Mouse (Mus musculus) MEL (cell line): Measurements from ENCODE around the gene Cldn4. TPM values are rescaled to one million over a fixed set of nuclear protein-coding genes. Genes with fewer than 3 reads are reported as not detected.

Experiments
- DNase-seq: peaks from one replicate; pipeline ENCODE4 v3.0.0; 2011; ENCODE audit warnings: low read depth, low spot score
- H3K27ac ChIP-seq: 2 replicates; pipeline ENCODE4 v1.5.1; 2012; ENCODE audit warnings: low read depth, mild to moderate bottlenecking, control low read depth, low read length, moderate library complexity; ENCODE audit not compliant: control insufficient read depth
- H3K27me3 ChIP-seq, 2 experiments: fragments of 150-350 bp in 1 of 2; sonication (generic) in 1 of 2; 2 replicates each; pipeline ENCODE4 v1.6.1; 2012; ENCODE audit warnings: low read length in 2 of 2, mild to moderate bottlenecking in 2 of 2, improper control_type of control experiment in 1 of 2, moderate library complexity in 1 of 2; ENCODE audit not compliant: insufficient read depth in 2 of 2, control insufficient read depth in 1 of 2
- H3K36me3 ChIP-seq, 2 experiments: 2 replicates each; pipeline ENCODE4 v1.6.1; 2012 to 2014; ENCODE audit warnings: low read length in 2 of 2, improper control_type of control experiment in 1 of 2, inconsistent platforms in 1 of 2, mild to moderate bottlenecking in 1 of 2; ENCODE audit not compliant: insufficient read depth in 2 of 2, control insufficient read depth in 1 of 2
- H3K4me1 ChIP-seq, 2 experiments: fragments of 150-350 bp in 1 of 2; sonication (generic) in 1 of 2; 2 replicates each; pipeline ENCODE4 v1.6.1; 2012; ENCODE audit warnings: low read length in 2 of 2, improper control_type of control experiment in 1 of 2, mild to moderate bottlenecking in 1 of 2; ENCODE audit not compliant: insufficient read depth in 2 of 2, control insufficient read depth in 1 of 2
- H3K4me3 ChIP-seq, 2 experiments: fragments of 150-350 bp in 1 of 2; sonication (generic) in 1 of 2; 2 replicates each; pipeline ENCODE4 v1.5.1; 2012; ENCODE audit warnings: low read depth in 2 of 2, low read length in 2 of 2, mild to moderate bottlenecking in 2 of 2, moderate library complexity in 2 of 2, control low read depth in 1 of 2, improper control_type of control experiment in 1 of 2; ENCODE audit not compliant: control insufficient read depth in 1 of 2, insufficient read depth in 1 of 2
- H3K79me2 ChIP-seq: 2 replicates; pipeline ENCODE4 v1.6.1; 2012; ENCODE audit warnings: mild to moderate bottlenecking, low read length, moderate library complexity; ENCODE audit not compliant: control insufficient read depth, poor library complexity, insufficient read depth
- H3K9ac ChIP-seq: 2 replicates; pipeline ENCODE4 v1.6.1; 2012; ENCODE audit warnings: low read depth, mild to moderate bottlenecking, control low read depth, low read length, moderate library complexity; ENCODE audit not compliant: control insufficient read depth, poor library complexity, severe bottlenecking
- H3K9me3 ChIP-seq: fragments of 150-350 bp; sonication (generic); replicated peaks from 2 replicates; pipeline ENCODE4 v1.6.1; 2012; ENCODE audit warnings: mild to moderate bottlenecking, low read length, improper control_type of control experiment, moderate library complexity; ENCODE audit not compliant: insufficient read depth
- BHLHE40 ChIP-seq: IDR thresholded peaks from 2 replicates; pipeline ENCODE4 v1.6.1; 2012; ENCODE audit warnings: low read depth, mild to moderate bottlenecking, inconsistent platforms, low read length, improper control_type of control experiment, borderline replicate concordance
- CHD1 ChIP-seq: IDR thresholded peaks from 2 replicates; pipeline ENCODE4 v1.6.1; 2012; ENCODE audit warnings: low read depth, mild to moderate bottlenecking, inconsistent platforms, low read length, improper control_type of control experiment
- CHD2 ChIP-seq: IDR thresholded peaks from 2 replicates; pipeline ENCODE4 v1.6.1; 2011; ENCODE audit warnings: low read length, improper control_type of control experiment
- EP300 ChIP-seq, 2 experiments: IDR thresholded peaks; 2 replicates each; pipeline ENCODE4 v1.6.1; 2011; ENCODE audit warnings: improper control_type of control experiment in 2 of 2, low read length in 2 of 2, low read depth in 1 of 2, mild to moderate bottlenecking in 1 of 2
- GABPA ChIP-seq: IDR thresholded peaks from 2 replicates; pipeline ENCODE4 v1.6.1; 2012; ENCODE audit warnings: low read depth, mild to moderate bottlenecking, inconsistent platforms, low read length, improper control_type of control experiment, moderate library complexity
- GATA1 ChIP-seq: IDR thresholded peaks from 2 replicates; pipeline ENCODE4 v1.6.1; 2011; ENCODE audit warnings: low read depth, low read length, improper control_type of control experiment
- MAFK ChIP-seq: IDR thresholded peaks from 2 replicates; pipeline ENCODE4 v1.6.1; 2011; ENCODE audit warnings: low read depth, mild to moderate bottlenecking, low read length, improper control_type of control experiment, borderline replicate concordance
- MAX ChIP-seq: IDR thresholded peaks from 2 replicates; pipeline ENCODE4 v1.6.1; 2011; ENCODE audit warnings: low read length, improper control_type of control experiment
- MEF2A ChIP-seq: IDR thresholded peaks from 2 replicates; pipeline ENCODE4 v1.6.1; 2014; ENCODE audit warnings: low read depth, mild to moderate bottlenecking, inconsistent platforms, low read length, improper control_type of control experiment; ENCODE audit not compliant: poor library complexity, insufficient replicate concordance, severe bottlenecking; ENCODE audit errors: extremely low read depth
- MXI1 ChIP-seq: IDR thresholded peaks from 2 replicates; pipeline ENCODE4 v1.6.1; 2011; ENCODE audit warnings: mild to moderate bottlenecking, low read depth, low read length, improper control_type of control experiment
- NELFE ChIP-seq: IDR thresholded peaks from 2 replicates; pipeline ENCODE4 v1.6.1; 2011; ENCODE audit warnings: low read depth, low read length, improper control_type of control experiment
- RAD21 ChIP-seq: IDR thresholded peaks from 2 replicates; pipeline ENCODE4 v1.6.1; 2011; ENCODE audit warnings: mild to moderate bottlenecking, low read depth, low read length, improper control_type of control experiment
- RCOR1 ChIP-seq: IDR thresholded peaks from 2 replicates; pipeline ENCODE4 v1.6.1; 2012; ENCODE audit warnings: low read depth, mild to moderate bottlenecking, inconsistent platforms, low read length, improper control_type of control experiment
- SIN3A ChIP-seq: IDR thresholded peaks from 2 replicates; pipeline ENCODE4 v1.6.1; 2012; ENCODE audit warnings: low read length, improper control_type of control experiment, inconsistent platforms
- SMC3 ChIP-seq: IDR thresholded peaks from 2 replicates; pipeline ENCODE4 v1.6.1; 2011; ENCODE audit warnings: low read depth, low read length, improper control_type of control experiment
- TBP ChIP-seq: IDR thresholded peaks from 2 replicates; pipeline ENCODE4 v1.8.0; 2011; ENCODE audit warnings: low read depth, low read length, improper control_type of control experiment
- UBTF ChIP-seq: IDR thresholded peaks from 2 replicates; pipeline ENCODE4 v1.6.1; 2012; ENCODE audit warnings: low read depth, mild to moderate bottlenecking, inconsistent platforms, low read length, improper control_type of control experiment, moderate library complexity, borderline replicate concordance; ENCODE audit not compliant: insufficient read depth
- USF1 ChIP-seq: IDR thresholded peaks from 2 replicates; pipeline ENCODE4 v1.6.1; 2014; ENCODE audit warnings: low read depth, mild to moderate bottlenecking, inconsistent platforms, low read length, improper control_type of control experiment, moderate library complexity
- ZC3H11A ChIP-seq: IDR thresholded peaks from 2 replicates; pipeline ENCODE4 v1.6.1; 2012; ENCODE audit warnings: low read depth, mild to moderate bottlenecking, inconsistent platforms, low read length, improper control_type of control experiment
- ZNF384 ChIP-seq: IDR thresholded peaks from 2 replicates; pipeline ENCODE4 v1.6.1; 2012; ENCODE audit warnings: low read depth, mild to moderate bottlenecking, inconsistent platforms, low read length, improper control_type of control experiment
- polyA plus RNA-seq, 2 experiments: library from polyadenylated mRNA; stranded (reverse) in 1 of 2; unstranded in 1 of 2; fragments of >175 nt in 1 of 2; fragments of >200 nt in 1 of 2; gene quantifications; 2 replicates each; pipeline versions ENCODE4 v1.2.1 to v1.2.4; 2012; ENCODE audit warnings: low replicate concordance in 2 of 2, low read depth in 1 of 2; ENCODE audit not compliant: insufficient read length in 2 of 2, insufficient read depth in 1 of 2, missing spikeins in 1 of 2
- total RNA-seq: library from RNA; depleted of rRNA; stranded (reverse); fragments of 300-350 nt; gene quantifications from 2 replicates; pipeline ENCODE4 v1.2.3, GENCODE M21; 2012; rRNA removed

Gene Cldn4
- 0.08 TPM in 1 of 2 replicates, not detected in the other for total RNA-seq
- under 1 TPM in 1 of 2 experiments, not detected in 1; 0.04 TPM for polyA plus RNA-seq

- H3K36me3 ChIP-seq: no peaks in the 10 kb centered on the region
- peaks cover 0 to 6% of the 10 kb centered on the region in 2 experiments; a peak in 3 of 4 replicates for H3K27me3 ChIP-seq
- H3K9me3 ChIP-seq: no peaks in the 10 kb centered on the region
- no peaks in the 10 kb centered on the region for H3K4me1 ChIP-seq
- H3K27ac ChIP-seq: no peak within 1 kb of the TSS
- DNase-seq: no peak
- no peaks in the 10 kb centered on the region for H3K79me2 ChIP-seq
- TF ChIP-seq MEF2A: no peak
- no peak for TF ChIP-seq CHD2
- no peak for TF ChIP-seq USF1
- no peak for TF ChIP-seq UBTF
- no peak for TF ChIP-seq NELFE
- no peak for TF ChIP-seq BHLHE40
- no peak for TF ChIP-seq MXI1
- no peak for TF ChIP-seq MAX
- TF ChIP-seq ZC3H11A: no peak
- TF ChIP-seq RCOR1: no peak
- no peak for TF ChIP-seq CHD1
- H3K4me3 ChIP-seq: no peak within 1 kb of the TSS
- H3K9ac ChIP-seq: no peak within 1 kb of the TSS
Observed at GRCm38 (mm10) chr5:134946857-134947255, at the start of gene Cldn4. Gene Cldn4 (minus strand): TSS chr5:134946934.

- H3K4me1 ChIP-seq: no peaks in the 10 kb centered on the region
- peaks cover 9% of the 10 kb centered on the region in 2 experiments for H3K27me3 ChIP-seq
- H3K4me3 ChIP-seq: no peak overlapping the region
- no peaks in the 10 kb centered on the region for H3K9me3 ChIP-seq
- H3K36me3 ChIP-seq: no peaks in the 10 kb centered on the region
- H3K79me2 ChIP-seq: no peaks in the 10 kb centered on the region
- TF ChIP-seq MXI1 (no peak), CHD1 (no peak), SMC3 (no peak), NELFE (no peak), MAFK (no peak), BHLHE40 (no peak), ZNF384 (no peak), SIN3A (no peak), GATA1 (no peak), EP300 (IDR thresholded peaks at IDR 0.05; ENCODE audit: low read depth in 1 of 2, low read length in 2 of 2) (no peak), TBP (no peak), GABPA (no peak), RAD21 (no peak), MAX (no peak)
- no peak overlapping the region for H3K9ac ChIP-seq
- no peak overlapping the region for H3K27ac ChIP-seq
- DNase-seq: no peak
Observed at GRCm38 (mm10) chr5:134992566-134992965, 45.8 kb upstream of the Cldn4 start.
